Mouse (Mus musculus): ENCODE results near the gene Tcf7l1.

GRCm38 (mm10) chr6:72654355-72654754 lies 134.7 kb downstream of the Tcf7l1 start:
- TF ChIP-seq CTCF (IDR thresholded peaks at IDR 0.05; ENCODE audit: control insufficient read depth, insufficient read depth, low read length) = no peak
- no peak for TF ChIP-seq POLR2A (IDR thresholded peaks at IDR 0.05; ENCODE audit: borderline replicate concordance, control insufficient read depth, low read depth, low read length)

Data from bone marrow, adult 2 months (tissue).